Mouse (Mus musculus): ENCODE measurements around the gene Olfr556. TPM values are rescaled to one million over a fixed set of nuclear protein-coding genes. Genes with fewer than 3 reads are reported as not detected.
"Not testable (repeated sequence)": the region's sequence is repeated elsewhere in the genome, so short reads cannot be mapped to it uniquely, and the experiment has no call there.

The Olfr556 gene
- total RNA-seq (2021): not detected
- long read RNA-seq, experiment 1: 0 reads
- long read RNA-seq, experiment 2: 0 reads

DNA sequence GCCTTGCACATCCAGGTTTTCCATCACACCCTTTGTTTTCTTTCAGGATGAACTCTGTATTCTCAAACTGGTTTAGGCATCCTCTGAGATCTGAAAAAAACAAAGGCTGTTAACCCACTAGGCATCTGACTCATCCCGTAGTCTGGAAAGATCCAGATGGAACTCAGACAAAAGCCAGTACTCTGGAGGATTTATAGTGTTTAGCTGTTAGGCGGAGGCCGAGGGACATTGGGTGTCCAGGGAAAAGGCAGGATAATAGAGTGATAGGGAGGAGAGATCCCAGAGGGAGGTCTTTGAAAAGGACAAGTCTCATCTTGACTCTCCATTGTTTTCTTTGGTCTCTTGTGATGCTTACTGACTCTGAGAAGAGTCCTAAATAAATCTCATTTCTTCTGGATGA lies at the start of gene Olfr556:
Olfr556 (plus strand) TSS at position 301 of the 400 bp plus-strand sequence.
- intact Hi-C loops (cut with DNase I): loop anchor here (2.0 kb wide), 2 partner anchors 254 to 1142 kb away; no protein-coding TSS in a partner anchor
- DNase-seq (ENCODE audit: extremely low spot score in 1 of 2, low spot score in 2 of 2): no peak
- no peak within 1 kb of the TSS for H3K4me3 ChIP-seq
- no peak within 1 kb of the TSS for H3K27ac ChIP-seq
- no peak for TF ChIP-seq CTCF (IDR thresholded peaks at IDR 0.05)

GRCm38 (mm10) chr7:102618118-102618517 lies 46.6 kb upstream of the Olfr556 start, which contains the start of gene Olfr553:
Gene Olfr553, minus strand, starts transcription at chr7:102618218.
- no peak within 1 kb of the TSS for H3K4me3 ChIP-seq
- intact Hi-C loops (cut with DNase I): no loop called here

DNA sequence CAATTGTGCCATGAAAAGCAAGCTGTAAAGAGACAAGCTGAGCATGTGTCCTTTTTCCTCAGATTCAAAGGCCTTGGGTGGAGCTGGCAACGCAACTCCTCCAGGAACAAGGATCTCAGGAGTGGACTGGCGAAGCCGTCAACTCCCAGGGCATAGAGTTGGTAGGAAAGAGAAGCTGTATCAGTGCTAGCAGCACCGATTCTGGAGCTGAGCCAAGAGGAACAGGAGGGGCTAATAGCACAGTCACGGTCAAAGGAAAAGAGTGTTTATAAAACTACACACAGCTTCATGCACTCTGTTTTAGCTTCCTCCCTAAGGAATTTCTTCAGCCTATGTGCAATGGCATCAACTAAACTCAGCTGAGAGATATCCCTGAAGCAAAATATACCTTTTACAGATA lies 45.1 kb upstream of the Olfr556 start:
- intact Hi-C loops (cut with DNase I): no loop called here
- Histone ChIP-seq H3K4me3 (no peak overlapping the region), H3K27ac (no peak overlapping the region)
- DNase-seq (ENCODE audit: extremely low spot score in 1 of 2, low spot score in 2 of 2): no peak
- TF ChIP-seq CTCF (IDR thresholded peaks at IDR 0.05): no peak

More at GRCm38 (mm10) chr7:102618118-102618517, 46.6 kb upstream of the Olfr556 start, which contains the start of gene Olfr553:
- TF ChIP-seq CTCF (IDR thresholded peaks at IDR 0.05): no peak
- DNase-seq (ENCODE audit: extremely low spot score in 1 of 2, low spot score in 2 of 2): no peak
- no peak within 1 kb of the TSS for H3K27ac ChIP-seq

- intact Hi-C loops (cut with DNase I); H3K4me3 ChIP-seq; DNase-seq (ENCODE audit: extremely low spot score in 1 of 2, low spot score in 2 of 2); H3K27ac ChIP-seq: not testable (repeated sequence)
Measured at GRCm38 (mm10) chr7:102620368-102620767, 44.3 kb upstream of the Olfr556 start.

- H3K27ac ChIP-seq: no peak overlapping the region
- peak; percentile 59 for TF ChIP-seq CTCF (IDR thresholded peaks at IDR 0.05)
- DNase-seq (ENCODE audit: extremely low spot score in 1 of 2, low spot score in 2 of 2): peak in 1 of 2 experiments; percentile 18
- H3K4me3 ChIP-seq: no peak overlapping the region
- intact Hi-C loops (cut with DNase I): loop anchor here (1.0 kb wide), 1 partner anchor 123 kb away; no protein-coding TSS in a partner anchor
Measured at GRCm38 (mm10) chr7:102636665-102637064, 28.0 kb upstream of the Olfr556 start.

DNA sequence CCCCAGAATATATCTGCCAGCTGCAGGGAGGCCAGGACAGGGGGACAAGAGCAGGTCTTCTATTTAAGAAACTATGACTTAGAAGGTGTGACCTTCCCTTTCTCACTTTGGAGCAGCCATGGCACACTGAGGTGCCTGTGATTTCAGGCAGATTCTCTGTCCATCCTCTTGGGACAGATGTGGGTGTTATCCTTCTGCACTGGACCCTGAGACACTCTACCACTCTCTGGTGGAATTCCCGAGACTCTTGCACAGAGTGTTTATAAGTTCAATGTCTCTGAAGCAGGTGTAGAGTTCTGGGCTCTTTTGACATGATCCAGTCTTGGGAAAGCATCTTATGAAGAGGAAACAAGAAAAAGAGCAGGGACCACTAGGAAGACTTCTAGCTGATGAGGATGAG lies 26.6 kb upstream of the Olfr556 start, which contains the start of gene Olfr554:
Olfr554 (plus strand) TSS at position 301 of the 400 bp plus-strand sequence.
- intact Hi-C loops (cut with DNase I): no loop called here
- Histone ChIP-seq H3K4me3 (no peak within 1 kb of the TSS), H3K27ac (no peak within 1 kb of the TSS)
- TF ChIP-seq CTCF (IDR thresholded peaks at IDR 0.05): no peak
- DNase-seq (ENCODE audit: extremely low spot score in 1 of 2, low spot score in 2 of 2): no peak

DNA sequence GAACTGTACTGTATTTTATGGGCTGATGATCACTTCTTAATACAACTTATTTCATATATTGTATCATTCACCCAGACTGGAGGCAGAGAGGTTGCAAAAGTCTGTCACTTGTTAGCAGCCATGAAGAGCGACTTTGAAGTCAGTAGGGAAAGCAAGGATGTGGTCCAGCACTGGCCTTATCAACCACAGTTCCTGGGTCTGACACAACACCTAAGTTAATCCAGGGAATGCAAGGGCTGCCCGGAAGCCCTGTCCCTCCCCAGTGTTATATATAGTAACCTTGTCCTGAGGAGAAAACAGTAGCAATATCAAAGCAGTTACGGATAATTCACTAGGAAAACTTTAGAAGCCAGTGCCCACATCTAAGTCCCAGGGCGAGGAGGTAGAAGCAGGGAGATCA lies 19.8 kb upstream of the Olfr556 start:
- intact Hi-C loops (cut with DNase I); H3K27ac ChIP-seq: not testable (repeated sequence)

GRCm38 (mm10) chr7:102658523-102658922 lies 6.2 kb upstream of the Olfr556 start, which contains the start of gene Olfr555:
Gene Olfr555, plus strand, starts transcription at chr7:102658823.
- intact Hi-C loops (cut with DNase I): no loop called here
- Histone ChIP-seq H3K27ac (no peak within 1 kb of the TSS), H3K4me3 (no peak within 1 kb of the TSS)
- DNase-seq (ENCODE audit: extremely low spot score in 1 of 2, low spot score in 2 of 2): no peak
- TF ChIP-seq CTCF (IDR thresholded peaks at IDR 0.05): no peak

More for the DNA sequence above, 19.8 kb upstream of the Olfr556 start:
- H3K4me3 ChIP-seq; DNase-seq (ENCODE audit: extremely low spot score in 1 of 2, low spot score in 2 of 2): not testable (repeated sequence)

DNA sequence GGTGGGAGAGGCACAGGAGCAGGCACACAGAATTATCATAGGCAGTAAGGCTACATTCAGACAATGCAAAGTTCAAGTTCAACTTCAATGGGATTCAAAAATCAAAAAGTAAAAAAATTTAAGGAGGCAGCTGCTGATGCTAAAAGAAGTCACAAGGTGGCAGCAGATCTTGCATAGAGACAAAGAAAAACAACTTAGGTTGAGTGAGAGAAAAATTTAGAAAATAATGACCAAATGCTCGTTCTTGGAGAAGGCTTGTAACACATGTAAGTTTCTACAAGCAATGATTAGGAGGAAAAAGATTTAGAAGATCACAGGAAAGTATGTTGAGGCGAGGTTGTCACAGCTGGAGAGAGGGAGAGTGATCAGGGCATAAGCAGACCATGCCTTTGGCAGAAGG lies 679 bp downstream of the Olfr556 start:
- no peak overlapping the region for H3K4me3 ChIP-seq
- peak; percentile 77 for TF ChIP-seq CTCF (IDR thresholded peaks at IDR 0.05)
- intact Hi-C loops (cut with DNase I): loop anchor here (2.0 to 5.0 kb wide), 3 partner anchors 253 to 1207 kb away; no protein-coding TSS in a partner anchor
- no peak for DNase-seq (ENCODE audit: extremely low spot score in 1 of 2, low spot score in 2 of 2)
- H3K27ac ChIP-seq: no peak overlapping the region

DNA sequence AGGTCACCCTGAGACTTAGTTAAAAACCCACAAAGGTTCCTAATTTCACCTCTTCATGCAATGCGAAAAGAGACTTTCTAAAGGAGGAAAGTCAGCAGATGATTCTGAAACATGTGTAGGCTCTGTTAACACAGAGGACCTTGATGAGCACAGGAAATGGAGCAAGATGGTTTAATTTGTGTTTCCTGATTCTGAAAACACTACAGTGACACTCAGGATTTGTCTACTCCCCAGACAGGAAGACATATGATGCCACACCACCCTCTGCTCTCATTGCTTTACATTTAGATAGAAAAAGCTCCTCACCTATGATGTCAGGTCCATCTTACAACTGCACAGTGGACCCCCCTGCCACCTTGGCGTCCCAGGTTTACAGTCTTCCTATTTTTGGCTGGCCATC lies 11.5 kb downstream of the Olfr556 start:
- no peak overlapping the region for H3K27ac ChIP-seq
- no peak overlapping the region for H3K4me3 ChIP-seq
- TF ChIP-seq CTCF (IDR thresholded peaks at IDR 0.05): no peak
- intact Hi-C loops (cut with DNase I): no loop called here
- DNase-seq (ENCODE audit: extremely low spot score in 1 of 2, low spot score in 2 of 2): no peak

DNA sequence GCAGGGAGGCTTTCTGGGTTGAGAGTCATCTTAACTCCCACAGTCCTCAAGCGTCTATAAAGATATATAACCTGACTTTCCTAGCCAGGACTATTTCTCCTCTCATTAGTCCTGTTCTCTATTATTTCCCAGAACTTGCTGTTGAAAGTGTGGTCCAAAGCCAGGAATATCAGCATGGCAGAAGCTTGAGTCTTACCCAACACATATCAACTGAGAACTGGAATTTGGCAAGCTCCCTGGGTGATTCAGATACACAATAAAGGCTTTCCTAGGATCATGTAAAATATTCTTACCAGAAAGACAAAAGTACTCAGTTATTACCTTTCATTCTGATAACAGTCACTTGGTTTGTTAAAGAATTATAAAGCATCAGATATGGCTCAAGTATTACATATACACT lies 17.2 kb downstream of the Olfr556 start:
- no peak for DNase-seq (ENCODE audit: extremely low spot score in 1 of 2, low spot score in 2 of 2)
- H3K4me3 ChIP-seq: no peak overlapping the region
- TF ChIP-seq CTCF (IDR thresholded peaks at IDR 0.05): no peak
- intact Hi-C loops (cut with DNase I): no loop called here
- H3K27ac ChIP-seq: no peak overlapping the region

DNA sequence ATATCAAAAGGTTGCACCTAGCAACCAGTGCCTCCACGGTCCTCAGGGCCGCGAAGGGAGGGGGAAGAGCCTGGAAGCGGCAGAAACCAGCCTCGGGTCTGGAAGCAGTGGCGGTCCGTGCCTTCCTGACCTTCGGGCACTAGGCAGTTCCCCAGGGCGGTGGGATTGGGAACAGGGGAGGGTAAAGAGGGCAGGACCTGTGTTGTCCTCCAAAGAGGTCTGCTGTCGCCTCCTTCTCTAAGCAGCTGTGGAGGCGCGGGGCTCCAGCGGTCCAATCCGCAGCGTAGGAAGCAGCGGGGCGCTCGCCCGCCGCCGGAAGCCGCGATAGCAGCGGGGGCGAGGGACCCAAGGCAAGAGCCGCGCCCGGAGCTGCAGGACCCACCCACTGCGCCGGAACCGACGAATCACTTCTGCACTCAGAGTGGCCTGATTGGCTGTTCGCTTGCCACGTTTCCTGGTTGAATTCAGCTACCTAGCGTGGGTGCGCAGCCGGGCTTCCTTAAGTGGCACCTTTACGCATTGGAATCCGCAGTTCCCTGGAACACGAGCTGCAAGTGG lies 22.3 kb downstream of the Olfr556 start, which contains the start of gene Trim68:
Trim68 (minus strand) TSS at position 384 of the 558 bp plus-strand sequence.
- peak within 1 kb of the TSS; percentile 92 for H3K4me3 ChIP-seq
- H3K27ac ChIP-seq: peak within 1 kb of the TSS; percentile 87
- DNase-seq (ENCODE audit: extremely low spot score in 1 of 2, low spot score in 2 of 2): peak; percentile 89
- no peak for TF ChIP-seq CTCF (IDR thresholded peaks at IDR 0.05)
- intact Hi-C loops (cut with DNase I): no loop called here

Data from left cerebral cortex, adult 2 months (tissue).